Mouse (Mus musculus): ENCODE measurements around the gene Syn3. TPM values are rescaled to one million over a fixed set of nuclear protein-coding genes. Genes with fewer than 3 reads are reported as not detected.

Syn3 gene
- polyA plus RNA-seq, 1 experiment from 2014 or later, result 4.4 TPM

- Histone ChIP-seq H3K4me2 (no peak overlapping the region), H3K9ac (ENCODE audit: low read length) (no peak overlapping the region), H3K27me3 (ENCODE audit: control insufficient read depth, insufficient read depth, low read length) (no peaks in the 10 kb centered on the region), H3K27ac (ENCODE audit: low read depth, low read length) (no peak overlapping the region), H3K4me1 (ENCODE audit: control insufficient read depth, insufficient read depth, low read length) (peaks cover 5% of the 10 kb centered on the region; the same call in 1 of the 2 replicates), H3K4me3 (ENCODE audit: low read depth, low read length) (no peak overlapping the region), H3K36me3 (ENCODE audit: control insufficient read depth, insufficient read depth, low read length) (no peaks in the 10 kb centered on the region), H3K9me3 (ENCODE audit: control insufficient read depth, low read length) (no peaks in the 10 kb centered on the region)
- DNase-seq (ENCODE audit: low spot score, missing footprints), result no peak
- 85% methylated on average over 4 of the region's 4 CpGs for WGBS
- ATAC-seq (ENCODE audit: low FRiP score), result no peak
Measured at GRCm38 (mm10) chr10:86342151-86342550, 156.5 kb downstream of the Syn3 start.

- Histone ChIP-seq H3K36me3 (ENCODE audit: control insufficient read depth, insufficient read depth, low read length) (no peaks in the 10 kb centered on the region), H3K9me3 (ENCODE audit: control insufficient read depth, low read length) (no peaks in the 10 kb centered on the region), H3K27me3 (ENCODE audit: control insufficient read depth, insufficient read depth, low read length) (no peaks in the 10 kb centered on the region), H3K4me2 (no peak overlapping the region), H3K27ac (ENCODE audit: low read depth, low read length) (no peak overlapping the region), H3K9ac (ENCODE audit: low read length) (no peak overlapping the region), H3K4me3 (ENCODE audit: low read depth, low read length) (no peak overlapping the region), H3K4me1 (ENCODE audit: control insufficient read depth, insufficient read depth, low read length) (peaks cover 5% of the 10 kb centered on the region; the same call in 1 of the 2 replicates)
- ATAC-seq (ENCODE audit: low FRiP score) (no peak), DNase-seq (ENCODE audit: low spot score, missing footprints) (no peak)
- WGBS, result 29% methylated on average over 8 of the region's 8 CpGs
Measured at GRCm38 (mm10) chr10:86341589-86341988, 157.1 kb downstream of the Syn3 start.

GRCm38 (mm10) chr10:86340991-86341527 is 157.6 kb downstream of the Syn3 start:
- no peak overlapping the region for H3K9ac ChIP-seq (ENCODE audit: low read length)
- H3K4me3 ChIP-seq (ENCODE audit: low read depth, low read length), result no peak overlapping the region
- no peaks in the 10 kb centered on the region for H3K27me3 ChIP-seq (ENCODE audit: control insufficient read depth, insufficient read depth, low read length)
- no peak overlapping the region for H3K27ac ChIP-seq (ENCODE audit: low read depth, low read length)
- ATAC-seq (ENCODE audit: low FRiP score), result no peak
- peaks cover 5% of the 10 kb centered on the region; the same call in 1 of the 2 replicates for H3K4me1 ChIP-seq (ENCODE audit: control insufficient read depth, insufficient read depth, low read length)
- no peak for DNase-seq (ENCODE audit: low spot score, missing footprints)
- no peak overlapping the region for H3K4me2 ChIP-seq
- no peaks in the 10 kb centered on the region for H3K36me3 ChIP-seq (ENCODE audit: control insufficient read depth, insufficient read depth, low read length)
- 67% methylated on average over 3 of the region's 3 CpGs for WGBS
- H3K9me3 ChIP-seq (ENCODE audit: control insufficient read depth, low read length), result no peaks in the 10 kb centered on the region

GRCm38 (mm10) chr10:86340421-86340820 is 158.3 kb downstream of the Syn3 start:
- Histone ChIP-seq H3K27ac (ENCODE audit: low read depth, low read length) (no peak overlapping the region), H3K9me3 (ENCODE audit: control insufficient read depth, low read length) (no peaks in the 10 kb centered on the region), H3K9ac (ENCODE audit: low read length) (no peak overlapping the region), H3K4me1 (ENCODE audit: control insufficient read depth, insufficient read depth, low read length) (peaks cover 5% of the 10 kb centered on the region; the same call in 1 of the 2 replicates), H3K36me3 (ENCODE audit: control insufficient read depth, insufficient read depth, low read length) (no peaks in the 10 kb centered on the region), H3K4me2 (no peak overlapping the region), H3K27me3 (ENCODE audit: control insufficient read depth, insufficient read depth, low read length) (no peaks in the 10 kb centered on the region), H3K4me3 (ENCODE audit: low read depth, low read length) (no peak overlapping the region)
- ATAC-seq (ENCODE audit: low FRiP score) (no peak), DNase-seq (ENCODE audit: low spot score, missing footprints) (no peak)
- WGBS, result 89% methylated on average over 7 of the region's 7 CpGs

- no peaks in the 10 kb centered on the region for H3K27me3 ChIP-seq (ENCODE audit: control insufficient read depth, insufficient read depth, low read length)
- 79% methylated on average over 2 of the region's 2 CpGs for WGBS
- no peak for DNase-seq (ENCODE audit: low spot score, missing footprints)
- no peak overlapping the region for H3K9ac ChIP-seq (ENCODE audit: low read length)
- no peak overlapping the region for H3K27ac ChIP-seq (ENCODE audit: low read depth, low read length)
- H3K4me2 ChIP-seq, result no peak overlapping the region
- no peak for ATAC-seq (ENCODE audit: low FRiP score)
- H3K9me3 ChIP-seq (ENCODE audit: control insufficient read depth, low read length), result no peaks in the 10 kb centered on the region
- no peak overlapping the region for H3K4me3 ChIP-seq (ENCODE audit: low read depth, low read length)
- H3K36me3 ChIP-seq (ENCODE audit: control insufficient read depth, insufficient read depth, low read length), result no peaks in the 10 kb centered on the region
- peaks cover 5% of the 10 kb centered on the region; the same call in 1 of the 2 replicates for H3K4me1 ChIP-seq (ENCODE audit: control insufficient read depth, insufficient read depth, low read length)
Measured at GRCm38 (mm10) chr10:86339649-86340379, 158.9 kb downstream of the Syn3 start.

GRCm38 (mm10) chr10:86339121-86339520 is 159.6 kb downstream of the Syn3 start:
- no peak overlapping the region for H3K27ac ChIP-seq (ENCODE audit: low read depth, low read length)
- H3K9me3 ChIP-seq (ENCODE audit: control insufficient read depth, low read length), result no peaks in the 10 kb centered on the region
- WGBS, result 86% methylated on average over 4 of the region's 4 CpGs
- H3K4me1 ChIP-seq (ENCODE audit: control insufficient read depth, insufficient read depth, low read length), result peaks cover 5% of the 10 kb centered on the region; the same call in 1 of the 2 replicates
- H3K4me3 ChIP-seq (ENCODE audit: low read depth, low read length), result no peak overlapping the region
- no peaks in the 10 kb centered on the region for H3K27me3 ChIP-seq (ENCODE audit: control insufficient read depth, insufficient read depth, low read length)
- H3K4me2 ChIP-seq, result no peak overlapping the region
- H3K9ac ChIP-seq (ENCODE audit: low read length), result no peak overlapping the region
- H3K36me3 ChIP-seq (ENCODE audit: control insufficient read depth, insufficient read depth, low read length), result no peaks in the 10 kb centered on the region
- ATAC-seq (ENCODE audit: low FRiP score) (no peak), DNase-seq (ENCODE audit: low spot score, missing footprints) (no peak)

- H3K9ac ChIP-seq (ENCODE audit: low read length), result no peak overlapping the region
- WGBS, result 23% methylated on average over 4 of the region's 4 CpGs
- H3K27me3 ChIP-seq (ENCODE audit: control insufficient read depth, insufficient read depth, low read length), result no peaks in the 10 kb centered on the region
- H3K9me3 ChIP-seq (ENCODE audit: control insufficient read depth, low read length), result no peaks in the 10 kb centered on the region
- no peaks in the 10 kb centered on the region for H3K36me3 ChIP-seq (ENCODE audit: control insufficient read depth, insufficient read depth, low read length)
- H3K27ac ChIP-seq (ENCODE audit: low read depth, low read length), result no peak overlapping the region
- ATAC-seq (ENCODE audit: low FRiP score) (no peak), DNase-seq (ENCODE audit: low spot score, missing footprints) (no peak)
- no peak overlapping the region for H3K4me3 ChIP-seq (ENCODE audit: low read depth, low read length)
- no peak overlapping the region for H3K4me2 ChIP-seq
- H3K4me1 ChIP-seq (ENCODE audit: control insufficient read depth, insufficient read depth, low read length), result peaks cover 5% of the 10 kb centered on the region; the same call in 1 of the 2 replicates
Measured at GRCm38 (mm10) chr10:86338121-86338715, 160.5 kb downstream of the Syn3 start.

GRCm38 (mm10) chr10:86337239-86337638 is 161.5 kb downstream of the Syn3 start:
- Histone ChIP-seq H3K4me2 (no peak overlapping the region), H3K4me1 (ENCODE audit: control insufficient read depth, insufficient read depth, low read length) (peaks cover 5% of the 10 kb centered on the region; the same call in 1 of the 2 replicates), H3K27ac (ENCODE audit: low read depth, low read length) (no peak overlapping the region), H3K9ac (ENCODE audit: low read length) (no peak overlapping the region), H3K4me3 (ENCODE audit: low read depth, low read length) (no peak overlapping the region), H3K27me3 (ENCODE audit: control insufficient read depth, insufficient read depth, low read length) (no peaks in the 10 kb centered on the region), H3K9me3 (ENCODE audit: control insufficient read depth, low read length) (no peaks in the 10 kb centered on the region), H3K36me3 (ENCODE audit: control insufficient read depth, insufficient read depth, low read length) (no peaks in the 10 kb centered on the region)
- DNase-seq (ENCODE audit: low spot score, missing footprints) (no peak), ATAC-seq (ENCODE audit: low FRiP score) (no peak)
- WGBS, result 43% methylated on average over 2 of the region's 3 CpGs

- ATAC-seq (ENCODE audit: low FRiP score), result no peak
- WGBS, result 71% methylated on average over 1 of the region's 1 CpGs
Measured at GRCm38 (mm10) chr10:86336506-86336905, 162.2 kb downstream of the Syn3 start.

More at GRCm38 (mm10) chr10:86336506-86336905, 162.2 kb downstream of the Syn3 start:
- DNase-seq (ENCODE audit: low spot score, missing footprints), result no peak
- Histone ChIP-seq H3K9me3 (ENCODE audit: control insufficient read depth, low read length) (no peaks in the 10 kb centered on the region), H3K4me1 (ENCODE audit: control insufficient read depth, insufficient read depth, low read length) (peaks cover under 1% of the 10 kb centered on the region; the same call in 1 of the 2 replicates), H3K4me3 (ENCODE audit: low read depth, low read length) (no peak overlapping the region), H3K9ac (ENCODE audit: low read length) (no peak overlapping the region), H3K36me3 (ENCODE audit: control insufficient read depth, insufficient read depth, low read length) (no peaks in the 10 kb centered on the region), H3K27ac (ENCODE audit: low read depth, low read length) (no peak overlapping the region), H3K27me3 (ENCODE audit: control insufficient read depth, insufficient read depth, low read length) (no peaks in the 10 kb centered on the region), H3K4me2 (no peak overlapping the region)

Data from midbrain, embryonic 11.5 days (tissue).